Mouse (Mus musculus): ENCODE measurements around the gene Ap1ar.

DNA sequence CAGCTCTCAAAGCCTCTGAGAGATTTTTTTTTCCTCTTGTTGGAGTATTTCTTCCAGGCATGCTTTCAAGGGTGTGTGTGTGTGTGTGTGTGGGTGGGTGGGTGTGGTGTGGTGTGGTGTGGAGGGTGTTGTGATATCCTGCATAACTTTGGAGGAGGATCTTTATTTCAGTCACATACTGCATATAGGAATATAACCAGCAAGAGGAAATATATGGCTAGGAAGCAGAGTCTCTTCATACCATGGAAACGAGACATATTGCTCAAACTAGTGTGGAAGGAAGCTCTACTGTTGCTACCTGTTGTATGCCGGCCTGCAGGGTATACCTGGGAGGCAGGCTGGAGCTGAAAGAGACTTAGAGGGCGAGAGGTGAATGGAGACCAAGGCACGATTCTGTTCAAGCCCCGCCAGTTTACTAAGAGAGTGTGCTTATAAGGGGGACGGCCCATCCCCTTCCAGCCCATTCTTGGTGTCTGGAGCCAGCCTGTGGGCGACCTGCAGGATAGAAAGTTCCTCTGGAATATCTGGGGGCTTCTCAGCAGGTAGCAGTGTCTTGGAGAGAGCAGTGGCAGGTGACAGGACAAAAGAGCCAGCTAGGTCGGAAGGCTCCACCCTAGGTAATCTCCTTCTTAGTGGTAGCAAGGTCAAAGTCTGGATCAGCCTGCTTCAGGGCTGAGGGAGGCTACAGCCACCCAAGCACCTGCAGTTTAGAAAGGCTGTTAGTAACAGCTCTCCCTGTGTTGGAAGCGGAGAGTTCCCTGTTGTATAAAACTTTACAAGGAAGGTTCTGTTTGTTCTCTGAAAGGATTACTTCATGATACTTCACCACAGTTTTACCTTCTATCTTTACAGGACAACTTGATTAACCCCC is 13.7 kb upstream of the Ap1ar start:
- TF ChIP-seq CTCF (IDR thresholded peaks at IDR 0.05; ENCODE audit: extremely low read depth, insufficient read depth, low read length) (no peak), POLR2A (IDR thresholded peaks at IDR 0.05; ENCODE audit: extremely low read depth, insufficient read depth, low read length) (no peak)

Measured in cortical plate, adult 2 months (tissue).